In the genomic region with DNA sequence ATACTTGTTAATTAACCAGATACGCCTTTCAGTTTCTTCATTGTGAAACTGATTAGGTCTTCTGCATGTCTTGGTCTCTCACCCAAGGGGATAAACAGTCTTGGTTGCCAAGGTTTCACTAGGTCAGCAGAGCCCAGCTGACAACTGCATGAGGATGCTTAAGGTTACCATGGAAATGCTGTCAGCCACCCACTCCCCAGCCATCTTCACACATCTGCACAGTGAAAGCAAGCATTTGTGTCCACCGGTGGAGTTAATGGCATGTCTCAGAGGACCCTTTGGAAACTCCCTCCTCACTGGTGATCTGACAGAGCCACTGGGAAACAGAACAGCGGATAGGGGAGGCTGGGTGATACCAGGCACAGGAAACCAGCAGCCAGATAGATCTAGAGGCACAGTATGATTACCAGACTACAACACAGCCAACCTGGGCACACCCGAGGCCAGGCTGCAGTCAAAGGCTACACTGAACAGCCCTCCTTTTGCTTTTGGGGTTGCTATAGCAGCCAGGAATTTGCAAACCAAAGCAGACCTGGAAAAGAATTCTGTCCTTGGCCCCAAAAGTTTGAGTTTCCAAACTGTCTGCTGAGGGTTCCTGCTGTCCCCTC, we compare ENCODE assay signal across 15 mouse cellular contexts. TPM values are rescaled to one million over a fixed set of nuclear protein-coding genes. Genes with fewer than 3 reads are reported as not detected.
DNase-seq lines count a peak whose midpoint lies in the region; ATAC-seq lines count a peak whose summit lies in the region.
"Had no signal": no experiment of that assay in that cellular context is flagged by ENCODE, and none has a peak within 500 bp of the region (broad histone marks: within the 10 kb centered on the region; RNA-seq: fewer than 3 reads in every experiment).

No protein-coding gene starts in this region.

- peak overlapping the region; percentile 59; the same call in 1 of the 2 replicates for H3K27ac ChIP-seq in forebrain, embryonic 12.5 days

- H3K4me2 ChIP-seq in forebrain, embryonic 12.5 days: no peak overlapping the region
- H3K4me2 ChIP-seq: lung, embryonic 14.5 days had no signal

- H3K9me3 ChIP-seq in forebrain, embryonic 12.5 days: no peaks in the 10 kb centered on the region
- H3K9me3 ChIP-seq: G1E had no signal

- no peaks in the 10 kb centered on the region for H3K36me3 ChIP-seq in forebrain, embryonic 12.5 days (replicated peaks)
- H3K36me3 ChIP-seq: G1E had no signal

- ATAC-seq in forebrain, embryonic 12.5 days (ENCODE audit: low FRiP score): peak; percentile 81; the same call in 1 of the 2 replicates

- 0 out of 2 replicates have a peak, but pooled peaks cover 3% of the 10 kb centered on the region for H3K27me3 ChIP-seq in forebrain, embryonic 12.5 days

- H3K4me3 ChIP-seq in forebrain, embryonic 12.5 days (replicated peaks): no peak overlapping the region

- WGBS in forebrain, embryonic 12.5 days: 42% methylated on average over 4 of the region's 4 CpGs

- H3K4me1 ChIP-seq in forebrain, embryonic 12.5 days: peaks cover 10% of the 10 kb centered on the region

- DNase-seq in A20 (ENCODE audit: low read depth, low spot score) (peak; percentile 17), MN1 (ENCODE audit: low spot score) (peak; percentile 74)
- peak; percentile 57 for DNase-seq in mesoderm, embryonic 11.5 days (ENCODE audit: low read depth, low spot score)
- no peak for DNase-seq in spleen, postnatal 10 days (ENCODE audit: low spot score in 2 of 2)
- DNase-seq in cerebellum, adult 8-10 months: no peak
- DNase-seq in left cerebral cortex, adult 11 months (ENCODE audit: low spot score): no peak
- DNase-seq in right cerebral cortex, adult 18-20 months: no peak
- DNase-seq: adrenal gland, postnatal 14 days; cerebellum, adult 9-10 months; kidney, adult 9 months; lung, embryonic 14.5 days had no signal

- H3K9ac ChIP-seq in forebrain, embryonic 12.5 days: no peak overlapping the region
- H3K9ac ChIP-seq: lung, embryonic 14.5 days had no signal

RNA-seq across cellular contexts. Expression of gene Gm21915, which starts 1.0 kb away (rescaled TPM):
- not detected in 2 replicates for polyA plus RNA-seq in forebrain, embryonic 12.5 days (2016; fragmentation: Nextera tagmentation; extraction: Ambion mirVana)
- polyA plus RNA-seq: G1E; heart, embryonic 16.5 days; lung, embryonic 14.5 days; small intestine, adult 2 months had no signal

RNA-seq across cellular contexts. Expression of gene Clmp, which starts 14.3 kb away (rescaled TPM):
- polyA plus RNA-seq in forebrain, embryonic 12.5 days (2016; fragmentation: Nextera tagmentation; extraction: Ambion mirVana): 24.7 and 31.0 TPM in 2 replicates
- polyA plus RNA-seq: G1E had no signal

Comparison
In these comparisons a context has a peak if more than half of its experiments do, and no peak if none do; other contexts are left out.
1. DNase-seq: peak in A20 (single experiment), MN1 (single experiment) and mesoderm, embryonic 11.5 days (single experiment); none in spleen, postnatal 10 days (0 of 2), cerebellum, adult 8-10 months (single experiment), left cerebral cortex, adult 11 months (single experiment) and right cerebral cortex, adult 18-20 months (single experiment).